Mouse (Mus musculus): ENCODE data around the gene Fam136a.
"Not testable (repeated sequence)": the region's sequence is repeated elsewhere in the genome, so short reads cannot be mapped to it uniquely, and the experiment has no call there.

Gene Fam136a

GRCm38 (mm10) chr6:86368479-86368878 lies 3.0 kb downstream of the Fam136a start:
- DNase-seq, result no peak

GRCm38 (mm10) chr6:86370093-86370713 lies 4.8 kb downstream of the Fam136a start:
- DNase-seq, result no peak

DNA sequence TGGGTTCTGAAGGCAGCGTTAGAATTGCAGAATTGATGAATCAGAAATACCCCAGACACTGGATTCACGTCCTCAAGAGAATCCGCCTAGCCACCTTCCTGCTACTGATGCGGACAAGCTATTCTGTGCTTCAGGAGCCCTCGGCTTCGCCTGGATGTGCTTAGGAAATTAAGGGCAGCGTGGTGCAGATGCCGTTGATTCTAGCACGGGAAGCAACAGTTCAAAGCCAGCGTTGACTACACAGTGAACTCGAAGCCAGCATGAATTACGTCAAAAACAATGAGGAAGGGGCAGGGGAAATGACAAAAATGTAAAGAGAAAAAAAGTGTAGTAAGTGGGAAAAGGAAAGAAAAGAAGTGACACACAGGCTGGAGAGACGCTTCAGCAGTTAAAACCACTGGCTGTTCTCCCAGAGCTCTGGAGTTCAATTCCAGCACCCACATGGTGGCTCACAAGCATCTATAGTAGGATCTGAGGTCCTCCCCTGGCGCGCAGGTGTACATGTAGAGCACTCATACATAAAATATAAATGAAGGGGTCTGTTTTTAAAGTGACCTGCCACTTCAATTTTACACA lies 5.4 kb downstream of the Fam136a start, which contains the start of gene Snrpg:
TSS of gene Snrpg (plus strand) at position 541 of the 576 bp plus-strand sequence.
- DNase-seq, result no peak

GRCm38 (mm10) chr6:86371340-86371911 lies 6.0 kb downstream of the Fam136a start:
- DNase-seq, result peak; percentile 97

- no peak for DNase-seq
Observed at GRCm38 (mm10) chr6:86371950-86372516, 6.6 kb downstream of the Fam136a start.

GRCm38 (mm10) chr6:86373556-86373955 lies 8.1 kb downstream of the Fam136a start:
- no peak for DNase-seq

DNA sequence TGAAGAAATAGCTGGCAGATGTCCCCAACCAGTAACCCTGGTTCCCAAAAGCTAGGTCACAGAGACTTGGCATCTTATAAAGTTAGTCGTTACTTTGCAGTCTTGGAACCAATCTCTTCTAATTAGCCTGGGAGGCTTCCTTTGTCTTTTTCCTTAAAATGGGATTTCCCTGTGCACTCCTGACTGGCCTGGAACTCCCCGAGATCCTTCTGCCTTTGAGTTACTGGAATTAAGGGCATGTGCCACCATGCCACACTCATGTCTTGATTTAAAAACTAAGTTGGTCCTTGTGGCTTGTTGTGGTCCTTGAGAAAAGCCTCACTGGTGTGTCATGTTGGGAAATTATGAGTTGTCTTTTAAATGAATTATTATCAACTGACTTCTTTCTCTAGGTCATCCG lies 12.9 kb downstream of the Fam136a start:
- no peak for DNase-seq

GRCm38 (mm10) chr6:86380112-86380511 lies 14.7 kb downstream of the Fam136a start:
- DNase-seq, result not testable (repeated sequence)

- no peak for DNase-seq
Observed at GRCm38 (mm10) chr6:86382551-86382950, 17.1 kb downstream of the Fam136a start.

GRCm38 (mm10) chr6:86383370-86383769 lies 17.9 kb downstream of the Fam136a start:
- DNase-seq, result no peak

GRCm38 (mm10) chr6:86384692-86385091 lies 19.2 kb downstream of the Fam136a start:
- DNase-seq, result no peak

GRCm38 (mm10) chr6:86385362-86386104 lies 20.1 kb downstream of the Fam136a start:
- DNase-seq, result no peak

DNA sequence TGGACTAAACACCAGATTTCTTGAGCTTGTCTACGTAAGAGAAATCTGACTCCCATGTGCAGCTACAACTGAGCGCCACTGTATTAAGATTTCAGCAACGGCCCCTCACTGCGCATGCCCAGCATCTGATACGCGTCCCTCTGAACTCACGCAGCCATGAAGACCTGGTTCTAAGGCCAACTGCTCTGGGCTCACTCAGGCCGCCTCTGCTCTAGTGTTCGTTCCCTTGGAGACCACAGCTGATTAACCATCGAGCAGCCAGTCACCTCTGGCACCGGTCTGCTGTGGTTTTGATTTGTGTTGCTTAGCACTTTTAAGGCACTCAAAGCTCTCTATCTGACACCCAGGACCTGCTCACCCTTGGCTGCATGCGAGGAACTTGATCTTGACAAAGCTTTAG lies 21.9 kb downstream of the Fam136a start:
- DNase-seq, result peak; percentile 83

GRCm38 (mm10) chr6:86388461-86388860 lies 23.0 kb downstream of the Fam136a start:
- peak; percentile 50 for DNase-seq

DNA sequence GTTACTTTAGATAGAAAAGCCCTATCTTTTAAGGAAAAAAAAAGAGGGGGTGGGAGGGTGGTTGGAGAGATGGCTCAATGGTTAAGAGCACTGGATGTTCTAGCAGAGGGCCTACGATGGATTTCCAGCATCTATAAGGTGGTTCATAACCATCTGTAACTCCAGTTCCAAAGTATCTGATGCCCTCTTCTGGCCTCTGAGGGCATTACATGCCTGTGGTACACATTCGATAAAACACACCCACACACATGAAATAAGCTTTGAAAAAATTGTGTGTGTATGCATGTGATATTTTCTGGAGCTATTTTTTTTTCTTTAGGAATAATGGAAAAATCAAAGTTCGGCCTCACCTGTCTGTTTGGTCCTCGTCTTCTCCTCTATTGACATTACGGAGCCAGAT lies 25.9 kb downstream of the Fam136a start:
- DNase-seq, result no peak

DNA sequence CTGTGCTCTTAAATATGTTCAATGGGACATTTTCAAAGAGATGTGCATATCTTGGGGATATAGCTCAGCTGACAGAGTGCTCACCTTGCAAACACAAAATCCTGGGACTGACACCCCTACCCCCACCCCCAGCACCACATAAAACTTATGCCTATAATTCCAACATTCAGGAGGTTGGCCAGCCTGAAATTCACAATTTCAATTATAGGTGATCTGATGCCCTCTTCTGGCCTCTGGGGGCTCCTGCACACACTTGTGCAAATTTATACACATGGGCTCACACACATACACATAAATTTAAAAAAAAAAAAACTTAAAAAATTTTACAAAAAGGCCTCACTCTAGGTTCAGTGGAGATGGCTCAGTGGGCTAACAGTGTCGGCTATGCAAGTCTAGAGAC lies 27.7 kb downstream of the Fam136a start:
- DNase-seq, result no peak

DNA sequence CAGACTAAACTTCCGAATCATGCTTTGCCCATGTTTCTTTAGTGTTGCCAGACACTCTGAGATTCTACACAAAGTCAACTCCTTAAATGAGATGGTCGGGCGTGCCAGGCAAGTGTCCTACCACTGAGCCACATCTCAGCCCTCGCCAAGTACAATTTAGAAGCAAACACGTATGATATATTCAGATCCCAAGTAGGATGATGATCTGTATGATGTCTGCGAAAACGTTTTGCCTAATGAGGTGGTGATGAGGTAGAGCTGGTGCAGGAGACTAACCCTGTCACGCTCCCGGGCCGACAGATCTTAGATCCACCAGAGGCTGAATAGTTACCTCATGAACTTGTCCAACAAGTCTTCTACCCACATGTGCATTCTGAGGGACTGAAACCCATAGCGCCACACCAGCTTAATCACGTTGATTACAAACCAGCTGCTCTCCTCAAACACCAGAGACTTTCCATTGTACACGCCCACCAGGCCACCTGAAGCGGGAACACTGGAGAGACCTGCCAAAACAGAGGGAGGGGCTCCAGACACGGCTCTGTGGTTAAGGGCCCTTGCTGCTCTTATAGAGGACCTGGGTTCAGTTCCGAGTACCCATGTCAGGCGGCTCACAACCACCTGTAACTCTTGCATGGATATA lies 28.8 kb downstream of the Fam136a start:
- no peak for DNase-seq

DNA sequence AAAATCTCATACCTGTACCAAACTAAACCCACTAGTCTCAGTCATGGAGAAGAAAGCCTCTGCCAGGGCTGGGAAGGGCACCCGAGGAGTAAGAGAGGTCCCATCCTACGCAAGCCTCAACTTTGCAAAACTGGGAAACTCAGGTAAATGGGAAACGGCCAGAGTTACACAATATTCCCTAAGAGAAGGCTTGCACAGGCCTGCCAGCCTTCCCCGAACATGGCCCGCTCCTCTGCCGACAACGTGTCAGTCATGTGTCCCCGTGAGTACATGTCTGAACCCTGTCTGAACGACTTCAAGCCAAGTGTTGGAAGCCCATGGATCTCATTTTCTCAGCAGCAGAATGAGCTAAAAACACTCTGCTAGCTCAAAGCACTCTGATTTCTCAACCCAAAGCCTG lies 29.6 kb downstream of the Fam136a start:
- no peak for DNase-seq

DNA sequence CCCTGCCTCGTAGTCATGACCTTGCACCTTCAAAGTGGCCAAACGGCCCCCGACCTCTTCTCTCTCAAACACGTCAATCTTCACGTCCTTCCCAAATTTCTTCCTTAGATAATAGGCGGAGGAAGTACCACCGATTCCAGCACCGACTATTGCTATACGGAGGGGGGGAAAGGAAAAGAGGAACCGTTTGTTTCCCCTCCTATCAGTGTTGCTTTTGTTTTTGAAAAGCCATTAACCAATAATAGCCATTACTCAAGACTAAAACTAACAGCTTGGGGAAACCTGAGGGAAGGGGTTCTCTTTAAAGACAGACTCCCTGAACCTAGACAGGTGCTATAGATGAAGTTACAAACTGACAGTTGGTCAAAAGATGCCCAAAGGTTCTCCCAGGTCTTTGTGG lies 30.5 kb downstream of the Fam136a start:
- no peak for DNase-seq

GRCm38 (mm10) chr6:86396581-86397256 lies 31.3 kb downstream of the Fam136a start, which contains the start of gene Pcyox1:
Pcyox1 (minus strand) TSS chr6:86397154.
- DNase-seq, result peak; percentile 90

GRCm38 (mm10) chr6:86397257-86397980 lies 32.0 kb downstream of the Fam136a start:
- no peak for DNase-seq

DNA sequence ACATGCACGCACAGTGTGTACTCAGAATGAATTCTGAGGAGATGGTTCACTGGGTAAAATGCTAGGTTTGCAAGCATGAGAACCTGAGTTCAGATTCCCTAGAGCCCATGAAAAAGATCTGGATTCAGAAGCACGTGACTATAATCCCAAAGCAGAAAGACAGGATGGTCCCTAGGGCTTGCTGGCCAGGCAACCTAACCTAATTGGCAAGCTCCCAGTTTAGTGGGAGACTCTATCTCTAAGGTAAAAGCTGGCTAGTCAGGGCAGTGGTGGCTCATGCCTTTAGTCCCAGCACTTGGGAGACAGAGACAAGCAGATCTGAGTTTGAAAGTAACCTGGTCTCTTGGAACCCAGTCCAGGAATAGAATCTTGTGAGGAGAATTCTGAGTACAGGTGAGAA lies 33.5 kb downstream of the Fam136a start:
- no peak for DNase-seq

Measured in kidney, adult 9 months (tissue).